Mouse (Mus musculus) olfactory bulb, adult 2 months (tissue): ENCODE results near the gene Hipk1. TPM values are rescaled to one million over a fixed set of nuclear protein-coding genes. Genes with fewer than 3 reads are reported as not detected.

Experiments used
- H3K27ac ChIP-seq: fragments of 200-500 bp; 2 replicates; pipeline ENCODE4 v1.5.1; 2012; ENCODE audit warnings: low read depth, low read length; ENCODE audit not compliant: insufficient read depth
- H3K4me1 ChIP-seq: fragments of 200-500 bp; 2 replicates; pipeline ENCODE4 v1.6.1; 2012; ENCODE audit warnings: low read length; ENCODE audit not compliant: control insufficient read depth, insufficient read depth
- H3K4me3 ChIP-seq: fragments of 200-500 bp; 2 replicates; pipeline ENCODE4 v1.5.1; 2012; ENCODE audit warnings: mild to moderate bottlenecking, low read depth, low read length, moderate library complexity; ENCODE audit not compliant: insufficient read depth
- CTCF ChIP-seq: fragments of 200-500 bp; IDR thresholded peaks from 2 replicates; pipeline ENCODE4 v1.5.1; 2012; ENCODE audit warnings: low read depth, mild to moderate bottlenecking, low read length, moderate library complexity; ENCODE audit not compliant: insufficient read depth
- POLR2A ChIP-seq: fragments of 200-500 bp; IDR thresholded peaks from 2 replicates; pipeline ENCODE4 v1.6.1; 2012; ENCODE audit warnings: mild to moderate bottlenecking, low read depth, low read length, moderate library complexity; ENCODE audit not compliant: insufficient read depth
- WGBS: fragments of 180-500 bp; shearing (Covaris S2); methylation state at CpG from one replicate; pipeline ENCODE4 v1.1.7; 2018; 5-methylcytosine and 5-hydroxymethylcytosine counted together
- polyA plus RNA-seq: library from polyadenylated mRNA; stranded (reverse); fragments of >200 nt; gene quantifications from 2 replicates; pipeline ENCODE4 v1.2.4, GENCODE M21; 2012; ENCODE audit warnings: low replicate concordance; ENCODE audit not compliant: missing spikeins, insufficient read depth, insufficient read length

Gene Hipk1
- polyA plus RNA-seq, 1 experiment = not detected

GRCm38 (mm10) chr3:103695556-103695955, 95.8 kb downstream of the Hipk1 start:
- H3K4me1 ChIP-seq = no peaks in the 10 kb centered on the region
- 48% methylated on average over 3 of the region's 3 CpGs for WGBS
- no peak overlapping the region for H3K4me3 ChIP-seq
- H3K27ac ChIP-seq = no peak overlapping the region
- TF ChIP-seq POLR2A (no peak), CTCF (no peak)

- TF ChIP-seq POLR2A (no peak), CTCF (no peak)
- H3K4me3 ChIP-seq = no peak overlapping the region
- H3K4me1 ChIP-seq = no peaks in the 10 kb centered on the region
- no peak overlapping the region for H3K27ac ChIP-seq
- 84% methylated on average over 3 of the region's 3 CpGs for WGBS
Observed at GRCm38 (mm10) chr3:103690506-103690905, 100.9 kb downstream of the Hipk1 start.

Other genes with a start within 250 kb of the Hipk1 start
- 104 and 138 TPM in 2 replicates for gene Syt6, start 216.3 kb downstream of the Hipk1 start, polyA plus RNA-seq
- gene Atg4a-ps, start 145.5 kb downstream of the Hipk1 start, polyA plus RNA-seq = not detected in 2 replicates
- not detected in 2 replicates for gene Olfml3, start 53.6 kb downstream of the Hipk1 start, polyA plus RNA-seq
- not detected in 2 replicates for gene Gm10964, start 52.2 kb downstream of the Hipk1 start, polyA plus RNA-seq
- gene Dclre1b, start 17.9 kb upstream of the Hipk1 start, polyA plus RNA-seq = not detected in 2 replicates
- gene Ap4b1, start 18.0 kb upstream of the Hipk1 start, polyA plus RNA-seq = not detected in 2 replicates
- gene Gm43064, start 18.0 kb upstream of the Hipk1 start, polyA plus RNA-seq = not detected in 2 replicates
- not detected in 2 replicates for gene Bcl2l15, start 41.0 kb upstream of the Hipk1 start, polyA plus RNA-seq
- gene Ptpn22, start 68.2 kb upstream of the Hipk1 start, polyA plus RNA-seq = not detected in 2 replicates
- not detected in 2 replicates for gene Rsbn1, start 122.6 kb upstream of the Hipk1 start, polyA plus RNA-seq
- not detected in 2 replicates for gene Phtf1, start 176.5 kb upstream of the Hipk1 start, polyA plus RNA-seq